Mouse (Mus musculus) heart, postnatal 0 days (tissue): ENCODE measurements around the gene Prkd1. TPM values are rescaled to one million over a fixed set of nuclear protein-coding genes. Genes with fewer than 3 reads are reported as not detected.

Experiments
- ATAC-seq: fragments of 200-750 bp; cut with Nextera tagmentation; 2 replicates; pipeline ENCODE4 v1.8.0; 2017; ENCODE audit warnings: low read depth, moderate number of reproducible peaks, moderate library complexity; ENCODE audit not compliant: insufficient read depth
- DNase-seq: peaks from one replicate; pipeline ENCODE4 v3.0.0-alpha.2; 2016; ENCODE audit warnings: low spot score
- H3K27ac ChIP-seq: fragments of 300-500 bp; sonication (generic); 2 replicates; pipeline ENCODE4 v1.5.1; 2014; ENCODE audit warnings: low read depth, mild to moderate bottlenecking
- H3K27me3 ChIP-seq: fragments of 300-500 bp; sonication (generic); 2 replicates; pipeline ENCODE4 v1.6.1; 2014; ENCODE audit warnings: low read length, mixed read lengths; ENCODE audit not compliant: control insufficient read depth, insufficient read depth
- H3K36me3 ChIP-seq: fragments of 300-500 bp; sonication (generic); replicated peaks from 2 replicates; pipeline ENCODE4 v1.6.1; 2014; ENCODE audit warnings: low read length, mixed read lengths; ENCODE audit not compliant: control insufficient read depth, insufficient read depth
- H3K4me1 ChIP-seq: fragments of 300-500 bp; sonication (generic); 2 replicates; pipeline ENCODE4 v1.6.1; 2014; ENCODE audit warnings: antibody characterized with exemption; ENCODE audit not compliant: control insufficient read depth, insufficient read depth
- H3K4me2 ChIP-seq: fragments of 300-500 bp; sonication (generic); 2 replicates; pipeline ENCODE4 v1.6.1; 2014; ENCODE audit warnings: low read depth, mild to moderate bottlenecking, low read length, moderate library complexity
- H3K4me3 ChIP-seq: fragments of 300-500 bp; sonication (generic); 2 replicates; pipeline ENCODE4 v1.5.1; 2014; ENCODE audit warnings: low read depth, low read length
- H3K9ac ChIP-seq: fragments of 300-500 bp; sonication (generic); replicated peaks from 2 replicates; pipeline ENCODE4 v1.6.1; 2014; ENCODE audit warnings: low read depth, low read length, mixed read lengths
- H3K9me3 ChIP-seq: fragments of 300-500 bp; sonication (generic); replicated peaks from 2 replicates; pipeline ENCODE4 v1.6.1; 2016; ENCODE audit warnings: low read length; ENCODE audit not compliant: control insufficient read depth
- CTCF ChIP-seq: IDR thresholded peaks from 2 replicates; pipeline ENCODE4 v1.5.1; 2016; ENCODE audit warnings: antibody characterized with exemption, control low read depth, low read depth
- EP300 ChIP-seq: IDR thresholded peaks from 2 replicates; pipeline ENCODE4 v1.6.1; 2016; ENCODE audit warnings: antibody characterized with exemption, low read depth
- WGBS: fragments of 180-500 bp; shearing (Covaris S2); extraction: QIAGEN DNeasy Blood & Tissue Kit; methylation state at CpG from one replicate; pipeline ENCODE4 v1.1.7; 2014; 5-methylcytosine and 5-hydroxymethylcytosine counted together
- polyA plus RNA-seq: library from polyadenylated mRNA; unstranded; fragments of >200 nt; fragmentation: Nextera tagmentation; extraction: Ambion mirVana; gene quantifications from 2 replicates; pipeline ENCODE4 v1.2.1, GENCODE M21; 2015
- total RNA-seq: library from RNA; depleted of rRNA; stranded (reverse); fragments of >200 nt; gene quantifications from 2 replicates; pipeline ENCODE4 v1.2.3, GENCODE M21; 2014; ENCODE audit warnings: low replicate concordance

The Prkd1 gene
- total and polyA plus RNA-seq, 2 experiments from 2014 or later: 2.8 to 8.7 TPM

DNA sequence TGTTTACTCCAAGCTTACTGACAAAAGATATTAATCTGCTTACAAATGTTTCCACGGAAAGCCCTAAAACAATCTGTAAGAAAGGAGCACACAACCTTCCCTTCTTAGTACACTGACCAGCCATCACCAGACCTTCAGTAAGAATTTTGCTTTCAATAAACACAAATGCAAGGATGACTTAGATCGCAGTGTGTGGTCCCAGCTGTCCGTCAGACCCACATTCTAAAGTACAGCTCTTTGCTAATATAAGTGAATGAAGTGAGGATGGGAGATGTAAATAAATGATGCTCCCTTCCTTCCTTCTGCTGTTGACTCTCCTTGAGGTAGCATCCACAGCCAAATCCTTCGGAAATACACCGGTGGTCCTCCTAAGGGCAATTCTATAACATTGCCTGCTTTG is 108.1 kb downstream of the Prkd1 start:
- DNase-seq (no peak), ATAC-seq (no peak)
- WGBS: 86% methylated on average over 5 of the region's 5 CpGs
- Histone ChIP-seq H3K36me3 (no peaks in the 10 kb centered on the region), H3K27me3 (no peaks in the 10 kb centered on the region), H3K4me1 (peaks cover 12% of the 10 kb centered on the region; the same call in 1 of the 2 replicates), H3K4me3 (no peak overlapping the region), H3K9ac (no peak overlapping the region), H3K4me2 (no peak overlapping the region), H3K27ac (no peak overlapping the region), H3K9me3 (no peaks in the 10 kb centered on the region)
- TF ChIP-seq EP300 (no peak), CTCF (no peak)

DNA sequence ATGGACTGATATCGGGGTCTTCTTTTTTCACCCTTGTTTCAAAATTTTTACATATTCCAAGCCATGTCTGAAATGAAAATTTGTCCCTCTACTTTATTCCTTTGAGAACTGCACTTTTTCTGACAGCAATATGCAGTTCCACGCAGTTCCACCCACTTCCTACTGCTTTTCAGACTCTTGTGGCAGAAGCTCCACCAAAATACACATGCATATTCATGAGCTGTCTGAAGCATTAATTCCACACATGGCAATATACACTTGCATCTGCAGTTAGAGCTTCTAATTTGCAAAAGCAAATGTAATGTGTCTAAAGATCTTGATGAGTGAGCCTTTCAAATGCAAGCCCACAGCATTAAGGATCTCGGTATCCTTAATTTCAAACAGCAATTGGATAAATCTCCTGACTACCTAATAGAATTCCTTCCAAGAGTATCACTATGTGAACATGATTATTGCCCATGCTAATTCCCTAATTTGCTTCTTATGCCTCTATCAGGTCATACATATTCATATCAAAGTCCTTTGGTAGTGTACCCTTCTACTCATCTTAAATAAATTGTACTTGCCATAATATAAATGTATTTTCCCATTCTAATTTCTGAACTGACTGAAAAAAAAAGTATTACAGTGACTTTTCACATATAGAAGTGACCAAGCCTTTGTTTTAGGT is 110.5 kb downstream of the Prkd1 start:
- no peaks in the 10 kb centered on the region for H3K9me3 ChIP-seq
- H3K36me3 ChIP-seq: no peaks in the 10 kb centered on the region
- WGBS: 85% methylated on average over 3 of the region's 3 CpGs
- no peak overlapping the region for H3K4me2 ChIP-seq
- H3K27me3 ChIP-seq: no peaks in the 10 kb centered on the region
- ATAC-seq (no peak), DNase-seq (no peak)
- H3K4me1 ChIP-seq: no peaks in the 10 kb centered on the region
- no peak overlapping the region for H3K27ac ChIP-seq
- no peak overlapping the region for H3K4me3 ChIP-seq
- TF ChIP-seq CTCF: no peak
- no peak for TF ChIP-seq EP300
- no peak overlapping the region for H3K9ac ChIP-seq

DNA sequence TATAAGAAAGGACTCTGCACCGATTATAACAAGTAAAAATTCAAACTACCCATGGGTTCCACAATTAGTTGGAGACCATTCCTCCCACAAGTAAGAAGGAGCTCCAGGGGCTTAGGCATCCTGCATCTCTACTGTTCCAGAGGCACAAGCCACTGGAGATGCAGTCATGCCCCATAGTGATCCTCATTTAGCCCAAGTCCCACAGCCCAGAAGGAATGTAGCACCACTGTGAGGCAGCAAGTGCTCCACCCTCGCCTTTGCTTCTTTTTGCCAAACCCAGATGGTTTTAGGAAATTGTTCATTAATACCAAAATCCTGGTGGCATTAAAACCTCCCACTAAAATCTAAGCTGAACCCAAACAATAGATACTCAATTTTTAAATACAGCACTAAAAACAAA is 111.1 kb downstream of the Prkd1 start:
- DNase-seq (no peak), ATAC-seq (no peak)
- no peak overlapping the region for H3K4me2 ChIP-seq
- no peak overlapping the region for H3K4me3 ChIP-seq
- no peaks in the 10 kb centered on the region for H3K4me1 ChIP-seq
- H3K27me3 ChIP-seq: no peaks in the 10 kb centered on the region
- no peaks in the 10 kb centered on the region for H3K36me3 ChIP-seq
- 74% methylated on average over 2 of the region's 2 CpGs for WGBS
- no peaks in the 10 kb centered on the region for H3K9me3 ChIP-seq
- TF ChIP-seq CTCF (no peak), EP300 (no peak)
- H3K27ac ChIP-seq: no peak overlapping the region
- no peak overlapping the region for H3K9ac ChIP-seq

DNA sequence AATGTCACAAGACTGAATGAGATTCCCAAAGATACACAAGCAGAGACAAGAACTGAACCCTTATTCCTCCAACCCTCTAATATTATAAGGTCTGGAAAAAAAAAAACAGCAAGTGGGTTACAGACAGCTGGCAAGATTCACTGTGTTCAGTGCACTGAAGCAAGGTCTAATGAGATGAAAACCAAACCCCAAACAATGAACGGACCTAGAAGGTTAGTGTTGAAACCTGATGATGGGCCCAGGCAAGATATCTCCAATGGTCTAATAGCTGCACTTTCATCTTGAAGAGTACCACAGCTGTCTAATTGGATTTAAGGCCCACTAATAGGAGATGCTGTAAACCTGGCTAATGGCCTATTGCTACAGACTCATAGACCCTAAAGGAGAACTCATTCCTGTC is 111.9 kb downstream of the Prkd1 start:
- Histone ChIP-seq H3K27ac (no peak overlapping the region), H3K4me2 (no peak overlapping the region), H3K36me3 (no peaks in the 10 kb centered on the region), H3K27me3 (no peaks in the 10 kb centered on the region), H3K4me1 (no peaks in the 10 kb centered on the region), H3K4me3 (no peak overlapping the region), H3K9ac (no peak overlapping the region), H3K9me3 (no peaks in the 10 kb centered on the region)
- DNase-seq (no peak), ATAC-seq (no peak)
- TF ChIP-seq CTCF: no peak
- no peak for TF ChIP-seq EP300
- 53% methylated on average over 1 of the region's 1 CpGs for WGBS

DNA sequence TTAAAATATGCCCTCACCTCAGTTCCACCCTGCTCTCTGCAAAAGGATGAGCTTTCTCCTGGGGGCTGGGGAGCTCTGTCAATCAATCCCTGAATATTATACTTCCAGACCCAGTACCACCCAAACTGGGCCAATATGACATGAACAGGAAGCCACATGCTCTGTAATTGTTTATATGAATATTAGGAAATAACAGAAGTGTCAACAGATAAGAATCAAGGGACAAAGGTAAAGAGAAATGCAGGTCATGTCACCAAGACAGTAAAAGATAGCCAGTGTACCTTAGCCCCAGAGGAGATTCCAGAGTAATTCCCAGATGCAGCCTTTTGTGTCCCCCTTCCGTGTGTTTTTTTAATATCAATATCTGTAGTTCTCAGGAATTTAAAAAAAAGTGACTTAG is 120.3 kb downstream of the Prkd1 start:
- H3K27ac ChIP-seq: no peak overlapping the region
- no peak overlapping the region for H3K9ac ChIP-seq
- no peak for TF ChIP-seq CTCF
- TF ChIP-seq EP300: no peak
- H3K4me3 ChIP-seq: no peak overlapping the region
- H3K9me3 ChIP-seq: no peaks in the 10 kb centered on the region
- ATAC-seq (no peak), DNase-seq (no peak)
- no peak overlapping the region for H3K4me2 ChIP-seq
- H3K36me3 ChIP-seq: no peaks in the 10 kb centered on the region
- H3K4me1 ChIP-seq: no peaks in the 10 kb centered on the region
- no peaks in the 10 kb centered on the region for H3K27me3 ChIP-seq
- WGBS: 80% methylated on average over 1 of the region's 1 CpGs

DNA sequence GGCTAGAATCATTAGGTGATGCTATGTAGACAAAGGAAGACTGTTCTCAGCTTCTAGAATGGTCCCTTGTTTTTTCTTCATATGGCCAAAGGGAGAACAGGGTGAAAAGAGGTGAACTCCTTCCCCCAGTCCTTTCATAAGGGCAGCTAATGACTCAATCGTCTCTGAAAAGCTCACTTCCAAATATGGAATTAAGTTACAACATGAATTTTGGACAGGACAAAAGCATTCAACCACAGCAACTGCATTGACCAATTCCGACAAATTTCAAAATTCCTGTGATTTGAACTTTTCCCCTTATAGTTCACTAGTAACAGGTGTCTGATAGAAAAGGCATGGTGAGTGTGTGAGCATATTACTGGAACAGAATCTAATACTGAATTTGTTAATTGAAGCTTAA is 124.8 kb downstream of the Prkd1 start:
- no peak overlapping the region for H3K4me3 ChIP-seq
- ATAC-seq (no peak), DNase-seq (no peak)
- WGBS: 75% methylated on average over 2 of the region's 2 CpGs
- no peaks in the 10 kb centered on the region for H3K36me3 ChIP-seq
- no peaks in the 10 kb centered on the region for H3K4me1 ChIP-seq
- TF ChIP-seq CTCF (no peak), EP300 (no peak)
- no peaks in the 10 kb centered on the region for H3K9me3 ChIP-seq
- H3K27ac ChIP-seq: no peak overlapping the region
- H3K4me2 ChIP-seq: no peak overlapping the region
- no peak overlapping the region for H3K9ac ChIP-seq
- no peaks in the 10 kb centered on the region for H3K27me3 ChIP-seq
